Mouse (Mus musculus) liver, adult 2 months (tissue): ENCODE measurements at regions not wholly inside any gene's neighbourhood (a gene's known extent, or its start where the extent isn't known, plus 50 kb on each side); places are given as distances from the start of the nearest gene placed in this dataset.

Experiments
- CTCF ChIP-seq: fragments of 200-500 bp; IDR thresholded peaks from 2 replicates; pipeline ENCODE4 v1.5.1; 2011; ENCODE audit warnings: low read depth, low read length, control low read depth
- POLR2A ChIP-seq: fragments of 200-500 bp; IDR thresholded peaks from 2 replicates; pipeline ENCODE4 v1.6.1; 2011; ENCODE audit warnings: low read length, control low read depth; ENCODE audit not compliant: insufficient read depth; ENCODE audit errors: extremely low read depth

GRCm38 (mm10) chr12:50190892-50191539 is 457.9 kb downstream of the Prkd1 start:
- no peak for TF ChIP-seq POLR2A
- no peak for TF ChIP-seq CTCF
